Mouse (Mus musculus) T-cell, adult 2 months (primary cell): ENCODE data around the gene Tmem88b.
"Not testable (repeated sequence)": the region's sequence is repeated elsewhere in the genome, so short reads cannot be mapped to it uniquely, and the experiment has no call there.

Experiments used
- DNase-seq: peaks from one replicate; pipeline ENCODE4 v3.0.0; 2022; ENCODE audit warnings: low spot score

The Tmem88b gene

GRCm38 (mm10) chr4:155788833-155789232 lies 3.2 kb upstream of the Tmem88b start:
- DNase-seq = not testable (repeated sequence)

- no peak for DNase-seq
These were observed 2.6 kb upstream of the Tmem88b start for GRCm38 (mm10) chr4:155788300-155788699.

GRCm38 (mm10) chr4:155785246-155785645 lies 428 bp downstream of the Tmem88b start:
- no peak for DNase-seq

GRCm38 (mm10) chr4:155784081-155784701 lies 1.5 kb downstream of the Tmem88b start:
- peak; percentile 56 for DNase-seq

GRCm38 (mm10) chr4:155783486-155784080 lies 2.1 kb downstream of the Tmem88b start:
- no peak for DNase-seq

GRCm38 (mm10) chr4:155780895-155781294 lies 4.8 kb downstream of the Tmem88b start:
- DNase-seq = no peak

GRCm38 (mm10) chr4:155779498-155779897 lies 6.2 kb downstream of the Tmem88b start:
- DNase-seq = no peak

GRCm38 (mm10) chr4:155777816-155778215 lies 7.9 kb downstream of the Tmem88b start:
- no peak for DNase-seq

GRCm38 (mm10) chr4:155776704-155777335 lies 8.9 kb downstream of the Tmem88b start:
- no peak for DNase-seq

GRCm38 (mm10) chr4:155775855-155776254 lies 9.8 kb downstream of the Tmem88b start:
- DNase-seq = no peak

- no peak for DNase-seq
These were observed 10.5 kb downstream of the Tmem88b start for GRCm38 (mm10) chr4:155774971-155775740.

GRCm38 (mm10) chr4:155774280-155774754 lies 11.4 kb downstream of the Tmem88b start, which contains the start of gene Vwa1:
TSS of gene Vwa1 (minus strand) at chr4:155774698.
- DNase-seq = peak; percentile 78

GRCm38 (mm10) chr4:155773335-155774078 lies 12.2 kb downstream of the Tmem88b start:
- no peak for DNase-seq

GRCm38 (mm10) chr4:155772786-155773185 lies 12.9 kb downstream of the Tmem88b start:
- no peak for DNase-seq

GRCm38 (mm10) chr4:155771706-155772105 lies 14.0 kb downstream of the Tmem88b start:
- DNase-seq = no peak

GRCm38 (mm10) chr4:155770626-155771025 lies 15.0 kb downstream of the Tmem88b start:
- no peak for DNase-seq

GRCm38 (mm10) chr4:155769880-155770512 lies 15.7 kb downstream of the Tmem88b start:
- peak; percentile 75 for DNase-seq

- DNase-seq = no peak
These were observed 16.2 kb downstream of the Tmem88b start for GRCm38 (mm10) chr4:155769496-155769879.

- DNase-seq = no peak
These were observed 23.3 kb downstream of the Tmem88b start for GRCm38 (mm10) chr4:155762357-155762756.

GRCm38 (mm10) chr4:155761356-155762099 lies 24.1 kb downstream of the Tmem88b start:
- DNase-seq = no peak
